ENCODE assay signal across 25 mouse cellular contexts in the genomic region with DNA sequence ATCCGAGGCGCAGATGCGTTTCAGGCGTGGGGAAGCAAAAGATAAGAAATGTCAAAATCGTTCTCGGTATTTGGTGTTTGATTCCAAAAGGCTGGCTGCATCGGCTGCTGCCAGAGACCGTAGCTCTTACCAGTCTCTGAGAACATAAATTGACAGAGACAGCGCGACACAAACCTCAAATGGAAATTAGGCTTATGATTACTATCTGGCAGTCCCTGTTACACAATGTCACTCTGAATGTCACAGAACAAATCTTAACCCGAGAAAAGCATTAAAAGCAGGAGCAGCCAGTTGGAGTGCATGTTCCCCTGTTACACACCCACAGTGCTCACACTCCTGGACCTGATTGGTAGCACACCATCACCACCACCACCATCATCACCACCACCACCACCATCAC.
DNase-seq lines count a peak whose midpoint lies in the region; ATAC-seq and TF ChIP-seq lines count a peak whose summit lies in the region.
"Had no signal": no experiment of that assay in that cellular context is flagged by ENCODE, and none has a peak within 500 bp of the region (broad histone marks: within the 10 kb centered on the region; RNA-seq: fewer than 3 reads in every experiment).

No protein-coding gene starts in this region.

- H3K27me3 ChIP-seq in hindbrain, embryonic 13.5 days: no peaks in the 10 kb centered on the region
- no peaks in the 10 kb centered on the region for H3K27me3 ChIP-seq in hindbrain, postnatal 0 days (ENCODE audit: insufficient read depth, low read length)
- H3K27me3 ChIP-seq in midbrain, embryonic 15.5 days (replicated peaks): no peaks in the 10 kb centered on the region
- no peaks in the 10 kb centered on the region for H3K27me3 ChIP-seq in midbrain, embryonic 14.5 days (ENCODE audit: control insufficient read depth, insufficient read depth, low read length)
- no peaks in the 10 kb centered on the region for H3K27me3 ChIP-seq in embryonic facial prominence, embryonic 10.5 days (replicated peaks; ENCODE audit: low read depth, poor library complexity, severe bottlenecking)
- H3K27me3 ChIP-seq: embryonic facial prominence, embryonic 12.5 days; embryonic facial prominence, embryonic 15.5 days; heart, embryonic 12.5 days; heart, embryonic 15.5 days had no signal

- no peak overlapping the region for H3K4me3 ChIP-seq in hindbrain, embryonic 13.5 days
- no peak overlapping the region for H3K4me3 ChIP-seq in hindbrain, postnatal 0 days (ENCODE audit: low read length)
- no peak overlapping the region for H3K4me3 ChIP-seq in midbrain, embryonic 15.5 days
- no peak overlapping the region for H3K4me3 ChIP-seq in midbrain, embryonic 14.5 days (replicated peaks; ENCODE audit: low read depth, low read length)
- no peak overlapping the region for H3K4me3 ChIP-seq in embryonic facial prominence, embryonic 10.5 days
- H3K4me3 ChIP-seq: embryonic facial prominence, embryonic 12.5 days; embryonic facial prominence, embryonic 15.5 days; gastrocnemius, adult 2 months; heart, embryonic 12.5 days; heart, embryonic 15.5 days; hindbrain, embryonic 10.5 days had no signal

- no peak for DNase-seq in hindbrain, postnatal 0 days (ENCODE audit: low spot score)
- peak; percentile 21 to 76 for DNase-seq in layer of hippocampus, adult 18-20 months (ENCODE audit: low spot score in 2 of 2)
- DNase-seq in layer of hippocampus, postnatal 10 days (ENCODE audit: low spot score in 2 of 2): no peak
- no peak for DNase-seq in midbrain, embryonic 14.5 days
- no peak for DNase-seq in embryonic facial prominence, embryonic 10.5 days (ENCODE audit: low spot score)
- DNase-seq: adrenal gland, adult 8-10 months; adrenal gland, postnatal 25 days; cerebellum, adult 18-20 months; cerebellum, adult 9-10 months; cerebellum, postnatal 14 days; forebrain, postnatal 0 days; gastrocnemius, adult 2 months; gastrocnemius, postnatal 25 days; heart, adult 18-20 months; heart, postnatal 10 days; heart, postnatal 36 days had no signal

- H3K27ac ChIP-seq in hindbrain, embryonic 13.5 days: 0 out of 2 replicates have a peak overlapping the region, but pooled peaks have one; percentile 4
- H3K27ac ChIP-seq in hindbrain, postnatal 0 days: no peak overlapping the region
- H3K27ac ChIP-seq in midbrain, embryonic 15.5 days: 0 out of 2 replicates have a peak overlapping the region, but pooled peaks have one; percentile 15
- H3K27ac ChIP-seq in midbrain, embryonic 14.5 days (replicated peaks; ENCODE audit: low read depth, low read length): no peak overlapping the region
- H3K27ac ChIP-seq in embryonic facial prominence, embryonic 10.5 days (replicated peaks): no peak overlapping the region
- H3K27ac ChIP-seq: embryonic facial prominence, embryonic 12.5 days; embryonic facial prominence, embryonic 15.5 days; gastrocnemius, adult 2 months; heart, embryonic 15.5 days; hindbrain, embryonic 10.5 days had no signal

- WGBS in hindbrain, embryonic 13.5 days: 88% methylated on average over 11 of the region's 11 CpGs
- WGBS in hindbrain, postnatal 0 days: 77% methylated on average over 11 of the region's 11 CpGs
- WGBS in midbrain, embryonic 15.5 days: 71% methylated on average over 11 of the region's 11 CpGs
- WGBS in midbrain, embryonic 14.5 days: 72% methylated on average over 11 of the region's 11 CpGs
- 89% methylated on average over 11 of the region's 11 CpGs for WGBS in embryonic facial prominence, embryonic 10.5 days

- H3K9ac ChIP-seq in hindbrain, embryonic 13.5 days: no peak overlapping the region
- no peak overlapping the region for H3K9ac ChIP-seq in hindbrain, postnatal 0 days (replicated peaks; ENCODE audit: low read length)
- H3K9ac ChIP-seq in midbrain, embryonic 15.5 days: no peak overlapping the region
- no peak overlapping the region for H3K9ac ChIP-seq in midbrain, embryonic 14.5 days (replicated peaks; ENCODE audit: low read length)
- H3K9ac ChIP-seq: embryonic facial prominence, embryonic 12.5 days; embryonic facial prominence, embryonic 15.5 days; forebrain, postnatal 0 days; heart, embryonic 12.5 days; heart, embryonic 15.5 days had no signal

- no peaks in the 10 kb centered on the region; the same call in 1 of the 2 replicates for H3K4me1 ChIP-seq in hindbrain, embryonic 13.5 days (replicated peaks)
- H3K4me1 ChIP-seq in hindbrain, postnatal 0 days (ENCODE audit: insufficient read depth, low read length): no peaks in the 10 kb centered on the region
- no peaks in the 10 kb centered on the region for H3K4me1 ChIP-seq in midbrain, embryonic 15.5 days
- H3K4me1 ChIP-seq in midbrain, embryonic 14.5 days (ENCODE audit: control insufficient read depth, insufficient read depth, low read length): no peaks in the 10 kb centered on the region
- H3K4me1 ChIP-seq in embryonic facial prominence, embryonic 10.5 days: peaks cover 21% of the 10 kb centered on the region
- H3K4me1 ChIP-seq: embryonic facial prominence, embryonic 15.5 days; heart, embryonic 15.5 days had no signal

- TF ChIP-seq CTCF in hindbrain, postnatal 0 days (IDR thresholded peaks at IDR 0.05; ENCODE audit: low read depth): no peak

- no peaks in the 10 kb centered on the region for H3K36me3 ChIP-seq in hindbrain, embryonic 13.5 days
- H3K36me3 ChIP-seq in hindbrain, postnatal 0 days (ENCODE audit: insufficient read depth, low read length): no peaks in the 10 kb centered on the region
- H3K36me3 ChIP-seq in midbrain, embryonic 15.5 days (replicated peaks): no peaks in the 10 kb centered on the region
- no peaks in the 10 kb centered on the region for H3K36me3 ChIP-seq in midbrain, embryonic 14.5 days (ENCODE audit: control insufficient read depth, insufficient read depth, low read length)
- no peaks in the 10 kb centered on the region for H3K36me3 ChIP-seq in embryonic facial prominence, embryonic 10.5 days (replicated peaks)
- H3K36me3 ChIP-seq: embryonic facial prominence, embryonic 12.5 days; embryonic facial prominence, embryonic 15.5 days; heart, embryonic 12.5 days; heart, embryonic 15.5 days; hindbrain, embryonic 10.5 days had no signal

- no peak for ATAC-seq in hindbrain, embryonic 13.5 days (ENCODE audit: low FRiP score)
- no peak for ATAC-seq in hindbrain, postnatal 0 days
- ATAC-seq in midbrain, embryonic 15.5 days (replicated peaks): no peak
- ATAC-seq in midbrain, embryonic 14.5 days (ENCODE audit: low FRiP score, low TSS enrichment): no peak
- ATAC-seq: forebrain, embryonic 14.5 days; forebrain, postnatal 0 days; hindbrain, embryonic 16.5 days had no signal

- no peaks in the 10 kb centered on the region for H3K9me3 ChIP-seq in hindbrain, embryonic 13.5 days
- no peaks in the 10 kb centered on the region for H3K9me3 ChIP-seq in hindbrain, postnatal 0 days (ENCODE audit: low read length)
- H3K9me3 ChIP-seq in midbrain, embryonic 15.5 days: no peaks in the 10 kb centered on the region
- H3K9me3 ChIP-seq in midbrain, embryonic 14.5 days (ENCODE audit: control insufficient read depth, low read length): no peaks in the 10 kb centered on the region
- H3K9me3 ChIP-seq in embryonic facial prominence, embryonic 10.5 days: no peaks in the 10 kb centered on the region
- H3K9me3 ChIP-seq: embryonic facial prominence, embryonic 12.5 days; embryonic facial prominence, embryonic 15.5 days; heart, embryonic 12.5 days; heart, embryonic 15.5 days; hindbrain, embryonic 10.5 days had no signal

- no peak overlapping the region for H3K4me2 ChIP-seq in hindbrain, embryonic 13.5 days
- H3K4me2 ChIP-seq in hindbrain, postnatal 0 days (ENCODE audit: low read depth, low read length): no peak overlapping the region
- H3K4me2 ChIP-seq in midbrain, embryonic 15.5 days: no peak overlapping the region
- no peak overlapping the region for H3K4me2 ChIP-seq in midbrain, embryonic 14.5 days (ENCODE audit: low read length)
- H3K4me2 ChIP-seq: embryonic facial prominence, embryonic 12.5 days; embryonic facial prominence, embryonic 15.5 days; heart, embryonic 12.5 days; heart, embryonic 15.5 days had no signal

Comparison
In these comparisons a context has a peak if more than half of its experiments do, and no peak if none do; other contexts are left out.
1. H3K27ac ChIP-seq: peak in hindbrain, embryonic 13.5 days (single experiment) and midbrain, embryonic 15.5 days (single experiment); none in hindbrain, postnatal 0 days (single experiment), midbrain, embryonic 14.5 days (single experiment) and embryonic facial prominence, embryonic 10.5 days (single experiment).
2. DNase-seq: peak in layer of hippocampus, adult 18-20 months (2 of 2); none in hindbrain, postnatal 0 days (single experiment), layer of hippocampus, postnatal 10 days (0 of 2), midbrain, embryonic 14.5 days (single experiment) and embryonic facial prominence, embryonic 10.5 days (single experiment).